ENCODE assay signal across 12 mouse cellular contexts in the genomic region with DNA sequence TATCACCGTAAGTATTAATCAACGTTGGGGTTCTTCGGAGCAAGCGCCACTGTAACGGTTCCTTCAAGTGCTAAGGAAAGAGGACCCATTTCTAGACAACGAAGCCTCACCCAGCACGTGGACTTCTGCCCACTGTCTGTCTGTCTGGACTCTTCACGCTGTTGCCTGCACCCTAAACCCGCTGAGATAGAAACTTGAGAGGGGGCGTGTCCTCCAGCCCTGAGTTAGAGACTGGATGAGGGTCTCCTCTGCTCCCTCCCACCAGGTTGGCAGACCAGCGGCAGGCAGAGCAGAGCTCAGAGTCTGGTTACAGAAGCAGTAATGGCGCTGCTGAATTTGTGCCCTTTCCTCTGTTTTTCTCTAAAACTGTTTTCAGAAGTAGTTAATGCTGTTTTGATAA. TPM values are rescaled to one million over a fixed set of nuclear protein-coding genes. Genes with fewer than 3 reads are reported as not detected.
DNase-seq lines count a peak whose midpoint lies in the region; ATAC-seq and TF ChIP-seq lines count a peak whose summit lies in the region.
"Had no signal": no experiment of that assay in that cellular context is flagged by ENCODE, and none has a peak within 500 bp of the region (broad histone marks: within the 10 kb centered on the region; RNA-seq: fewer than 3 reads in every experiment).

No protein-coding gene starts in this region.

- 11% methylated on average over 12 of the region's 12 CpGs for WGBS in heart, embryonic 16.5 days
- WGBS in hindbrain, embryonic 16.5 days = 8% methylated on average over 12 of the region's 12 CpGs
- 17% methylated on average over 12 of the region's 12 CpGs for WGBS in midbrain, embryonic 16.5 days
- 10% methylated on average over 12 of the region's 12 CpGs for WGBS in cerebellum, adult 2 months

- H3K4me1 ChIP-seq in heart, embryonic 16.5 days (ENCODE audit: control insufficient read depth, insufficient read depth, low read length) = peaks cover 56% of the 10 kb centered on the region
- H3K4me1 ChIP-seq in hindbrain, embryonic 16.5 days (ENCODE audit: control insufficient read depth, insufficient read depth, low read depth, low read length) = no peaks in the 10 kb centered on the region; the same call in 1 of the 2 replicates
- H3K4me1 ChIP-seq in midbrain, embryonic 16.5 days (ENCODE audit: control insufficient read depth, insufficient read depth, low read length) = peaks cover 13% of the 10 kb centered on the region
- H3K4me1 ChIP-seq in cerebellum, adult 2 months (ENCODE audit: control insufficient read depth, insufficient read depth, low read length) = no peaks in the 10 kb centered on the region; the same call in 1 of the 2 replicates
- H3K4me1 ChIP-seq: liver, embryonic 15.5 days had no signal

- no peaks in the 10 kb centered on the region for H3K27me3 ChIP-seq in heart, embryonic 16.5 days (ENCODE audit: control insufficient read depth, insufficient read depth, low read length)
- H3K27me3 ChIP-seq in hindbrain, embryonic 16.5 days (replicated peaks; ENCODE audit: control insufficient read depth, insufficient read depth, low read length) = no peaks in the 10 kb centered on the region
- no peaks in the 10 kb centered on the region for H3K27me3 ChIP-seq in midbrain, embryonic 16.5 days (ENCODE audit: control insufficient read depth, insufficient read depth, low read depth, low read length)
- peaks cover 3% of the 10 kb centered on the region; the same call in 1 of the 2 replicates for H3K27me3 ChIP-seq in cerebellum, adult 2 months (ENCODE audit: control insufficient read depth, insufficient read depth, low read length)

- no peak for ATAC-seq in heart, embryonic 16.5 days (replicated peaks; ENCODE audit: extremely low read depth, insufficient read depth, low FRiP score)
- ATAC-seq in hindbrain, embryonic 16.5 days = peak; percentile 35; the same call in 1 of the 2 replicates
- ATAC-seq in midbrain, embryonic 16.5 days = no peak
- ATAC-seq in monocyte, adult 5-6 weeks (replicated peaks; ENCODE audit: insufficient number of reproducible peaks, low FRiP score, low TSS enrichment, poor library complexity, severe bottlenecking) = no peak
- ATAC-seq: CD4-positive, CD25-positive, alpha-beta regulatory T cell, adult 4 months had no signal

- DNase-seq in heart, adult 18-20 months = no peak
- DNase-seq in embryo, embryonic 9.5 days (ENCODE audit: extremely low spot score) = peak; percentile 64
- DNase-seq in spleen, postnatal 36 days (ENCODE audit: low spot score in 2 of 2) = no peak
- no peak for DNase-seq in cerebellum, adult 2 months
- DNase-seq: adrenal gland, postnatal 36 days; gastrocnemius, postnatal 36 days had no signal

- H3K4me3 ChIP-seq in heart, embryonic 16.5 days (ENCODE audit: low read length) = peak overlapping the region; percentile 30
- H3K4me3 ChIP-seq in hindbrain, embryonic 16.5 days (ENCODE audit: low read length) = peak overlapping the region; percentile 30
- H3K4me3 ChIP-seq in midbrain, embryonic 16.5 days (ENCODE audit: low read depth, low read length) = peak overlapping the region; percentile 21; the same call in 1 of the 2 replicates
- H3K4me3 ChIP-seq in cerebellum, adult 2 months (replicated peaks; ENCODE audit: insufficient read depth, low read depth, low read length) = no peak overlapping the region
- H3K4me3 ChIP-seq: liver, embryonic 15.5 days had no signal

- H3K36me3 ChIP-seq in heart, embryonic 16.5 days (ENCODE audit: control insufficient read depth, insufficient read depth) = no peaks in the 10 kb centered on the region
- no peaks in the 10 kb centered on the region for H3K36me3 ChIP-seq in hindbrain, embryonic 16.5 days (ENCODE audit: control insufficient read depth, insufficient read depth, low read length)
- no peaks in the 10 kb centered on the region for H3K36me3 ChIP-seq in midbrain, embryonic 16.5 days (ENCODE audit: control insufficient read depth, insufficient read depth, low read length)
- H3K36me3 ChIP-seq: liver, embryonic 15.5 days had no signal

- H3K9ac ChIP-seq in heart, embryonic 16.5 days (ENCODE audit: low read length) = peak overlapping the region; percentile 34; the same call in 1 of the 2 replicates
- peak overlapping the region; percentile 52 for H3K9ac ChIP-seq in hindbrain, embryonic 16.5 days (ENCODE audit: low read depth, low read length)
- H3K9ac ChIP-seq in midbrain, embryonic 16.5 days (ENCODE audit: low read depth, low read length) = no peak overlapping the region
- H3K9ac ChIP-seq: liver, embryonic 15.5 days had no signal

- no peak for TF ChIP-seq POLR2A in cerebellum, adult 2 months (IDR thresholded peaks at IDR 0.05; ENCODE audit: borderline replicate concordance, insufficient read depth, low read length)

- no peak for TF ChIP-seq CTCF in cerebellum, adult 2 months (IDR thresholded peaks at IDR 0.05; ENCODE audit: borderline replicate concordance, insufficient read depth, low read depth, low read length)

- H3K9me3 ChIP-seq in heart, embryonic 16.5 days (replicated peaks; ENCODE audit: control insufficient read depth, low read length) = no peaks in the 10 kb centered on the region
- H3K9me3 ChIP-seq in hindbrain, embryonic 16.5 days (ENCODE audit: control insufficient read depth, low read length) = no peaks in the 10 kb centered on the region
- H3K9me3 ChIP-seq in midbrain, embryonic 16.5 days (replicated peaks; ENCODE audit: control insufficient read depth, low read length, poor library complexity, severe bottlenecking) = no peaks in the 10 kb centered on the region
- H3K9me3 ChIP-seq: liver, embryonic 15.5 days had no signal

- H3K27ac ChIP-seq in heart, embryonic 16.5 days (ENCODE audit: low read length) = peak overlapping the region; percentile 37; the same call in 1 of the 2 replicates
- no peak overlapping the region for H3K27ac ChIP-seq in hindbrain, embryonic 16.5 days (ENCODE audit: low read depth, low read length)
- no peak overlapping the region for H3K27ac ChIP-seq in midbrain, embryonic 16.5 days (ENCODE audit: low read length)
- no peak overlapping the region for H3K27ac ChIP-seq in cerebellum, adult 2 months (ENCODE audit: insufficient read depth, low read length)
- H3K27ac ChIP-seq: liver, embryonic 15.5 days had no signal

- H3K4me2 ChIP-seq in heart, embryonic 16.5 days (ENCODE audit: low read depth, low read length) = peak overlapping the region; percentile 61
- peak overlapping the region; percentile 57 for H3K4me2 ChIP-seq in hindbrain, embryonic 16.5 days (ENCODE audit: low read length)
- H3K4me2 ChIP-seq in midbrain, embryonic 16.5 days (ENCODE audit: low read length) = peak overlapping the region; percentile 48
- H3K4me2 ChIP-seq: liver, embryonic 15.5 days had no signal

RNA-seq across cellular contexts. Expression of gene Chrna1, which starts 10.0 kb away (rescaled TPM):
- polyA plus RNA-seq in heart, embryonic 16.5 days (2015; fragmentation: Nextera tagmentation; extraction: Ambion mirVana) = 0.19 and 0.34 TPM in 2 replicates
- under 1 TPM in 1 of 2 experiments, not detected in 1; 0.05 TPM for total RNA-seq in heart, adult 18-20 months (2021)
- 0.20 and 0.87 TPM in 2 replicates for polyA plus RNA-seq in hindbrain, embryonic 16.5 days (2015; fragmentation: Nextera tagmentation; extraction: Ambion mirVana)
- 0.15 and 0.24 TPM in 2 replicates for polyA plus RNA-seq in midbrain, embryonic 16.5 days (2015; fragmentation: Nextera tagmentation; extraction: Ambion mirVana)
- 0.03 and 0.08 TPM in 2 replicates for polyA plus RNA-seq in cerebellum, adult 2 months (2012; rRNA removed)
- not detected in 3 replicates for total RNA-seq in monocyte, adult 5-6 weeks (2017)
- total RNA-seq: adrenal gland, postnatal 36 days had no signal
- polyA plus RNA-seq: CD4-positive, CD25-positive, alpha-beta regulatory T cell, adult 4 months had no signal
